Mouse (Mus musculus) embryonic facial prominence, embryonic 14.5 days (tissue): ENCODE measurements at regions not wholly inside any gene's neighbourhood (a gene's known extent, or its start where the extent isn't known, plus 50 kb on each side); places are given as distances from the start of the nearest gene placed in this dataset.

Source experiments
- ATAC-seq: fragments of 200-750 bp; cut with Nextera tagmentation; 2 replicates; pipeline ENCODE4 v1.8.0; 2017; ENCODE audit warnings: low read depth, moderate number of reproducible peaks, moderate TSS enrichment
- DNase-seq: peaks from one replicate; pipeline ENCODE4 v3.0.0-alpha.2; 2015; ENCODE audit warnings: low spot score
- H3K27ac ChIP-seq: fragments of 300-500 bp; sonication (generic); replicated peaks from 2 replicates; pipeline ENCODE4 v1.5.1; 2014; ENCODE audit warnings: low read depth, mild to moderate bottlenecking, low read length, moderate library complexity
- H3K27me3 ChIP-seq: fragments of 300-500 bp; sonication (generic); replicated peaks from 2 replicates; pipeline ENCODE4 v1.6.1; 2014; ENCODE audit warnings: low read length; ENCODE audit not compliant: control insufficient read depth, insufficient read depth
- H3K36me3 ChIP-seq: fragments of 300-500 bp; sonication (generic); 2 replicates; pipeline ENCODE4 v1.6.1; 2014; ENCODE audit warnings: low read length, mixed read lengths; ENCODE audit not compliant: control insufficient read depth, insufficient read depth
- H3K4me1 ChIP-seq: fragments of 300-500 bp; sonication (generic); 2 replicates; pipeline ENCODE4 v1.6.1; 2014; ENCODE audit warnings: antibody characterized with exemption, low read length; ENCODE audit not compliant: control insufficient read depth, insufficient read depth
- H3K4me2 ChIP-seq: fragments of 300-500 bp; sonication (generic); 2 replicates; pipeline ENCODE4 v1.6.1; 2014; ENCODE audit warnings: low read depth, mild to moderate bottlenecking, low read length, moderate library complexity, mixed read lengths
- H3K4me3 ChIP-seq: fragments of 300-500 bp; sonication (generic); 2 replicates; pipeline ENCODE4 v1.5.1; 2014; ENCODE audit warnings: low read depth, mild to moderate bottlenecking, low read length
- H3K9ac ChIP-seq: fragments of 300-500 bp; sonication (generic); 2 replicates; pipeline ENCODE4 v1.6.1; 2014; ENCODE audit warnings: low read depth, mild to moderate bottlenecking, low read length, moderate library complexity, mixed read lengths
- H3K9me3 ChIP-seq: fragments of 300-500 bp; sonication (generic); 2 replicates; pipeline ENCODE4 v1.6.1; 2016; ENCODE audit warnings: low read length; ENCODE audit not compliant: control insufficient read depth
- WGBS: fragments of 180-500 bp; shearing (Covaris S2); extraction: QIAGEN DNeasy Blood & Tissue Kit; methylation state at CpG from one replicate; pipeline ENCODE4 v1.1.7; 2014; 5-methylcytosine and 5-hydroxymethylcytosine counted together

DNA sequence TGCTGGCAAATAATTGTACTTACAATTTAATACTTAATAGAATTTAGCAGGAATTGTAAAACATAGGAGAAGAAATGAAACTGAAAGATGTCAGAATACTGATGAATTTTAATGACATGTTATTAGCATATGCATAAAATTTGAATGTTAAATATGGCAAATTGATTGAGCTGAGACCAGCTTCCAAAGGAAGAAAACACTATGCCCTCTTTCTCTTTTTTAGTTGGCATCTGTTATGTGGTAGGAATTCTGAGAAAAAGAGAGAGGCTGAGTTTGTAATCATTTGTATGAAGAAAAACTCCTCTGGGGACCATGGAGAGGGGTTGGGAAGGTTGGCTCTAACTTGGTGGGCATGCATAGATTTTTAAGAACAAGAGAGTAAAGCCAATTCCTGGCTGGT, 224.2 kb downstream of the Gm11077 start:
- Histone ChIP-seq H3K9me3 (no peaks in the 10 kb centered on the region), H3K9ac (no peak overlapping the region), H3K27ac (no peak overlapping the region), H3K36me3 (no peaks in the 10 kb centered on the region), H3K4me3 (no peak overlapping the region), H3K27me3 (no peaks in the 10 kb centered on the region), H3K4me2 (no peak overlapping the region), H3K4me1 (peaks cover 3% of the 10 kb centered on the region; the same call in 1 of the 2 replicates)
- DNase-seq (no peak), ATAC-seq (no peak)

DNA sequence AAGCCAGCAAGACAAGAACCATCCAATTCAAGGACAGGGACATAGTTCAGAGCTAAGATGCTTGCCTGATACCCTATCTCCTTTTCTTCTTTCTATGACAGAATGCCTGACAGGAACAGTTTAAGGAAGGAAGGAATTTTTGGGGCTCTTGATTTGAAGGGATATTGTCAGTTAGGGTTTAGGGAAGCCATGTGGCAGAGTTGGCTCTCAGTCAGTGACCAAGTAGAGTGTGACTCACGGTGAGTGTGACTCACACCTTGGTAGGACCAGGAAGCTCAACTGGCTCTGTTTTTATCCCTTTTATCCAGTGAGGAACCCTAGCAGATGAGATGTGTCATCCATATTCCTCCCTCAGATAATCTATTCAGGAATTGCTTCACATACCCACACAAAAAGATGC, 224.6 kb downstream of the Gm11077 start:
- Histone ChIP-seq H3K9ac (no peak overlapping the region), H3K4me1 (peaks cover 3% of the 10 kb centered on the region; the same call in 1 of the 2 replicates), H3K9me3 (no peaks in the 10 kb centered on the region), H3K36me3 (no peaks in the 10 kb centered on the region), H3K27ac (no peak overlapping the region), H3K4me3 (no peak overlapping the region), H3K4me2 (no peak overlapping the region), H3K27me3 (no peaks in the 10 kb centered on the region)
- no peak for DNase-seq
- no peak for ATAC-seq
- 87% methylated on average over 1 of the region's 1 CpGs for WGBS

DNA sequence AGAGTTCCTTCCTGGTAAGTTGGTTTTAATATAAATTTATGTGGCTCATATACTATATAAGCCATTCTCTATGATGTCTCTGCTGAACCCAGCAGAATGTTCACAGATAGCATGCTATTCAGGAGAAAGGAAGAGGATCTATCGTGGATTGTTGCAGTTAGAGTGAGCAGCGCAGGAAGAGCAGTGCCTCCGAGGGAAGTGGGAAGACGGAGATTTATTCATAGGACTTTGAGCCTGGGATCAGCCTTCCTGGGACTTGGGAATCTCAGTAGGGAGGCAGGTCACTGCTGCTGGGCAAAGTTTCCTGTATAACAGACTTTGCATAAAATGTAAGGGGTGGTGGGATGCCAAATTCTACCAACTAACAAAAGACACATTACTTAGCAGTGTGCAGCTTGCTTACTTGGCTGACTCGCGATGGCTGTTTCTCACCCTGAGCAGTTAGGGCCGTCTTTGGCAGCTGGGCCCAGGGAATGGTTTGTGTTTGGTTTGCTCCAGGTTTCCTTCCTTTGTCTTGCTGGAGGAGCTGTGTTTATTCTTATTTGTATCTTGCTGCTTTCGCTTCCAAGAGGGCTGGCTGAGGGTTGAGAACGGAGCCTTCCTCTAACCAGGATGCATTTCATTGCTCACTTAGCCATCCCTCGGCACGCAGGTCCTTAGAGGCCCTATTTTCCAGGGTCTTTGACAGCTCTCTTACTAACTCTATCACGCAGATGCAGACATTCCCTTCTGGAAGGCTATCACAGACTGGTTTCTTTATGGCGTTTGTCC, 226.9 kb downstream of the Gm11077 start:
- 60% methylated on average over 13 of the region's 13 CpGs for WGBS
- Histone ChIP-seq H3K36me3 (no peaks in the 10 kb centered on the region), H3K9ac (no peak overlapping the region), H3K4me1 (peaks cover 3% of the 10 kb centered on the region; the same call in 1 of the 2 replicates), H3K4me3 (no peak overlapping the region), H3K27ac (peak overlapping the region; percentile 13; the same call in 1 of the 2 replicates), H3K4me2 (no peak overlapping the region), H3K27me3 (no peaks in the 10 kb centered on the region), H3K9me3 (no peaks in the 10 kb centered on the region)
- ATAC-seq (no peak), DNase-seq (peak; percentile 24)

DNA sequence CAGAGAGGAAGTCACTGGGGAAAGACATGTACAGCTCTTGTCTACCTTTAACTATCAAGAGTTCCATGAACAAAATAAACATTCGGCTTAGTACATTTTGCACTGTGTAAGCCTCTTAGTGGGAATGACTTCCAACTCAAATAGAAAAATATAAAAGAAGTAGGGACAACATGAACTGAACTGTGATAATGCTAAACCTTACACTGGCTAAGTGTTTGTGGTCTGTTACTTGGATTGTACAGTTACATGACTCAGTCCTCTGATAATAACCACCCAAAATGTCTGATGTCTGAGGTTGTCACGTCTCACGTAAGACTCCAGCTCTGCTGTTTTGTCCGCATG, 227.4 kb downstream of the Gm11077 start:
- H3K4me2 ChIP-seq, result no peak overlapping the region
- DNase-seq (no peak), ATAC-seq (no peak)
- H3K4me1 ChIP-seq, result peaks cover 3% of the 10 kb centered on the region; the same call in 1 of the 2 replicates
- WGBS, result 87% methylated on average over 4 of the region's 4 CpGs
- H3K9ac ChIP-seq, result no peak overlapping the region
- no peaks in the 10 kb centered on the region for H3K9me3 ChIP-seq
- no peak overlapping the region for H3K4me3 ChIP-seq
- H3K27me3 ChIP-seq, result no peaks in the 10 kb centered on the region
- 0 out of 2 replicates have a peak overlapping the region, but pooled peaks have one; percentile 13 for H3K27ac ChIP-seq
- no peaks in the 10 kb centered on the region for H3K36me3 ChIP-seq

DNA sequence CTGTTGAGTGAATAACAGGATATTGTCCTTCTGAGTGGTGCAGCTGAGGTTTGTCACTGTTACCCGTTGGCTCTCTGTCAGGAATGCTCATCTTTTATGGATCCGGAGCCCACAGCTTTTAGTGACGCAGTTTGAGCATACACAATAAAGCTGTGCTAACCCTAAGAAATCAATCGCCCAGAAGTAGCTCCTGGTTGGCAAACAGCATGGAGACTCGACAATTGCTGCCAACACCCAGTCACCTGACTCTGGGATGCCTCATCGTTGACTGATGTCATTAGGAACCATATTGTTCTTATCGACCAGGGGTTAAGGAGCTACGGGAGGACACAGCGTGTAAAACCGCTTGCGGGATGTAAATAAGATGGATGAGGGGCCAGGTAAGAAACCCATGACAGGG, 232.9 kb downstream of the Gm11077 start:
- Histone ChIP-seq H3K4me3 (no peak overlapping the region), H3K9ac (no peak overlapping the region), H3K4me1 (no peaks in the 10 kb centered on the region), H3K36me3 (no peaks in the 10 kb centered on the region), H3K27ac (no peak overlapping the region), H3K27me3 (no peaks in the 10 kb centered on the region), H3K4me2 (no peak overlapping the region), H3K9me3 (no peaks in the 10 kb centered on the region)
- ATAC-seq (no peak; the same call in 1 of the 2 replicates), DNase-seq (no peak)
- WGBS, result 89% methylated on average over 11 of the region's 11 CpGs

DNA sequence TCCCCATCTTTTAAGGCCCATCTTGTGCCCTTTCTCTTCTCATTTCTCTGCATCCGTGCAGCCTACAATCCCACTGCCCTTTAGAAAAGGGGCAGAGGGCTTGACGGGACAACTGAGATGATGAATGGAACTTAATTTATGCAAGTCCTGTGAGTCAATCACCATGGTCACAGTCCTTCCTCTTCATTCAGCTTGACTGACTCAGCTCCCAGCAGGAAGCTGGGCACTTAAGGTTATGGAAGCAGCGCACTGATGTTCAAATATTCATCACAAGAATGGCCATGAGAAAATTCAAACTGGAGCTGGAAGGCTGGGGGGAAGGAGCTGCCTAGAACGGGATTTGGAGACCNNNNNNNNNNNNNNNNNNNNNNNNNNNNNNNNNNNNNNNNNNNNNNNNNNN, 233.5 kb downstream of the Gm11077 start:
- no peaks in the 10 kb centered on the region for H3K9me3 ChIP-seq
- H3K4me2 ChIP-seq, result no peak overlapping the region
- no peak overlapping the region for H3K27ac ChIP-seq
- 47% methylated on average over 4 of the region's 4 CpGs for WGBS
- no peak overlapping the region for H3K4me3 ChIP-seq
- ATAC-seq (peak; percentile 75; the same call in 1 of the 2 replicates), DNase-seq (peak; percentile 48)
- no peaks in the 10 kb centered on the region for H3K36me3 ChIP-seq
- no peaks in the 10 kb centered on the region for H3K27me3 ChIP-seq
- H3K4me1 ChIP-seq, result no peaks in the 10 kb centered on the region
- H3K9ac ChIP-seq, result no peak overlapping the region

DNA sequence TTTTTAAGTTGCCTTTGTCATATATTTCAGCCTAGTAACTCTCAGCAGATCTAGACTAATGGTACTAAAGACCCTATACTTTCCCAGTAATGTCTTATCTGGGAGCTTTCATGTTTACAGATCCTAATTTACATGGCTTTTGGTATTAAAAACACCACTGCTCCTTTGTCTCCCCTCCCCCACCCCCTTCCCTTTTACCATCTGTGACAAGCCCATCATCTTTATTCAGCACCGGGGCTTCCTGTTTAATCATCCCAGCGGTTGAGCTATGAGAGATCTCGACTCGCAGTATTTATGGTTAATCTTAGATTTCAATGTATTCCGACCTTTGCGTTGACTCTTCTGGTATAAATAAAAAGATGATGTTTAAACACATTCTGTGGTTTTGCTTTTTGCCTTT, 244.6 kb downstream of the Gm11077 start:
- Histone ChIP-seq H3K27me3 (no peaks in the 10 kb centered on the region), H3K4me2 (no peak overlapping the region), H3K4me1 (0 out of 2 replicates have a peak, but pooled peaks cover 7% of the 10 kb centered on the region), H3K27ac (no peak overlapping the region), H3K9ac (no peak overlapping the region), H3K4me3 (no peak overlapping the region), H3K9me3 (no peaks in the 10 kb centered on the region), H3K36me3 (no peaks in the 10 kb centered on the region)
- DNase-seq (peak; percentile 24), ATAC-seq (no peak)
- 40% methylated on average over 6 of the region's 6 CpGs for WGBS

DNA sequence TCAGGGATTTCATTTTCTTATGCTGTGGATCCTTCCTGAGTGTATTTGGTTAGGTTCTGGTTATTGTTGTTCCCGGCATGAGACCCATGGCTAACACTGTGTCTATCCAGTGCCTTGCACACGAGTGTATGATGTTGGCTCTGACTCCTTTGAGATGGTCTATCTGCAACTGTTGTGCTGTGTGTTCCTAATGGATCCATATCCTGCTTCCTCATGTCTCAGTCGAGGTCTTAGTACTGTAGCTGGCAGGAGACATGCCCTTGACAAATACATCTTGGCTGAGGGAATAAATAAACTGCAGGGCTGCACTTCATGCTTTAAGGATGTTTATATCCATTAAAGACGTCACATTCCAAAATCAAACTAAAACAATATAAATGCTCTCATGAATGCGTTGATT, 247.9 kb downstream of the Gm11077 start:
- Histone ChIP-seq H3K4me1 (0 out of 2 replicates have a peak, but pooled peaks cover 7% of the 10 kb centered on the region), H3K27me3 (no peaks in the 10 kb centered on the region), H3K36me3 (no peaks in the 10 kb centered on the region), H3K4me3 (no peak overlapping the region), H3K9me3 (no peaks in the 10 kb centered on the region), H3K4me2 (no peak overlapping the region), H3K9ac (no peak overlapping the region), H3K27ac (no peak overlapping the region)
- 69% methylated on average over 5 of the region's 5 CpGs for WGBS
- DNase-seq (no peak), ATAC-seq (no peak)

DNA sequence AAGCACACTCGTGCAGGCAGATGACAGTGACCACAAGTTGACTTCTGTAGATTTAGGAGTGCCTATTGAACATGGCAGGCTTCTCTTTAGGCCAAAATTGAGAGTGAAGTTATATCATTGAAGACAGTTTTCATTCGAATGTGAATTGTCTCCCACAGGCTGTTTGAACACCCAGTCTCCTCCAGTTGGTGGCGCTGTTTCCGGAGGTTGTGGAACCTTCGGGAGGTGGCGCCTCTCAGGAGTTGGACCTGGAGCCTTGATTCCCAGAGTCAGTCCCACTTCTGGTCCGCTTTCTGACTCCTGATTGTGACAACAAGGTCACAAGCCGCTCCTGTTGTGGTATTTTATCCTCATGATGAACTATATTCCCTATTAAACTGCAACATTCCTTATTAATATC, 254.5 kb downstream of the Gm11077 start:
- Histone ChIP-seq H3K27ac (no peak overlapping the region), H3K4me1 (no peaks in the 10 kb centered on the region), H3K9ac (no peak overlapping the region), H3K36me3 (no peaks in the 10 kb centered on the region), H3K27me3 (no peaks in the 10 kb centered on the region), H3K4me3 (no peak overlapping the region), H3K4me2 (no peak overlapping the region), H3K9me3 (no peaks in the 10 kb centered on the region)
- ATAC-seq (no peak), DNase-seq (no peak)
- WGBS, result 92% methylated on average over 8 of the region's 8 CpGs
